ENCODE assay signal across 14 mouse cellular contexts in genomic region chr17:8799296-8799731, GRCm38 (mm10).
A peak's percentile ranks its signal among the peaks of the same experiment; 100 is the strongest.
DNase-seq lines count a peak whose midpoint lies in the region; ATAC-seq and TF ChIP-seq lines count a peak whose summit lies in the region.
"Had no signal": no experiment of that assay in that cellular context is flagged by ENCODE, and none has a peak within 500 bp of the region (broad histone marks: within the 10 kb centered on the region; RNA-seq: fewer than 3 reads in every experiment).

No protein-coding gene starts in this region.

- no peak for ATAC-seq in forebrain, embryonic 11.5 days (replicated peaks; ENCODE audit: low FRiP score)
- ATAC-seq in forebrain, embryonic 16.5 days, result no peak
- no peak for ATAC-seq in kidney, postnatal 0 days (replicated peaks; ENCODE audit: low FRiP score, low read depth)
- ATAC-seq in kidney, embryonic 15.5 days (replicated peaks; ENCODE audit: low FRiP score), result no peak
- ATAC-seq in heart, embryonic 15.5 days (replicated peaks; ENCODE audit: insufficient number of reproducible peaks, insufficient read depth, low FRiP score, low read depth), result no peak
- ATAC-seq: activated CD4-positive, CD25-positive, alpha-beta regulatory T cell, adult 4 months; intestine, embryonic 15.5 days had no signal

- H3K36me3 ChIP-seq in forebrain, embryonic 11.5 days (ENCODE audit: control insufficient read depth, insufficient read depth, low read length), result no peaks in the 10 kb centered on the region
- H3K36me3 ChIP-seq in forebrain, embryonic 16.5 days (ENCODE audit: control insufficient read depth, insufficient read depth), result no peaks in the 10 kb centered on the region
- no peaks in the 10 kb centered on the region for H3K36me3 ChIP-seq in kidney, postnatal 0 days (ENCODE audit: insufficient read depth, low read length)
- H3K36me3 ChIP-seq in kidney, embryonic 15.5 days, result no peaks in the 10 kb centered on the region
- no peaks in the 10 kb centered on the region for H3K36me3 ChIP-seq in heart, embryonic 15.5 days
- H3K36me3 ChIP-seq: G1E; intestine, embryonic 15.5 days; liver, embryonic 15.5 days had no signal

- peak; percentile 62 for DNase-seq in forebrain, embryonic 11.5 days (ENCODE audit: low spot score)
- peak; percentile 38 for DNase-seq in kidney, postnatal 0 days (ENCODE audit: low spot score)
- DNase-seq in brain, embryonic 14.5 days (ENCODE audit: low read depth), result peak; percentile 66
- no peak for DNase-seq in lung, postnatal 25 days (ENCODE audit: low spot score)
- DNase-seq in lung, adult 2 months, result no peak
- DNase-seq: cerebellum, postnatal 14 days had no signal

- peaks cover 34% of the 10 kb centered on the region for H3K27me3 ChIP-seq in forebrain, embryonic 11.5 days (ENCODE audit: control insufficient read depth, insufficient read depth, low read length)
- H3K27me3 ChIP-seq in forebrain, embryonic 16.5 days (replicated peaks; ENCODE audit: control insufficient read depth, insufficient read depth, low read length), result peaks cover 32% of the 10 kb centered on the region
- H3K27me3 ChIP-seq in kidney, postnatal 0 days (ENCODE audit: insufficient read depth, low read length), result peaks cover 45% of the 10 kb centered on the region
- H3K27me3 ChIP-seq in kidney, embryonic 15.5 days, result peaks cover 83% of the 10 kb centered on the region
- peaks cover 87% of the 10 kb centered on the region for H3K27me3 ChIP-seq in heart, embryonic 15.5 days

- no peak for TF ChIP-seq POLR2A in brain, embryonic 14.5 days (IDR thresholded peaks at IDR 0.05; ENCODE audit: borderline replicate concordance, extremely low read depth, insufficient read depth, insufficient read length, poor library complexity, severe bottlenecking)
- TF ChIP-seq POLR2A in lung, adult 2 months (IDR thresholded peaks at IDR 0.05; ENCODE audit: borderline replicate concordance, extremely low read depth, low read depth, low read length), result no peak

- WGBS in forebrain, embryonic 11.5 days, result 1% methylated on average over 10 of the region's 10 CpGs
- 2% methylated on average over 10 of the region's 10 CpGs for WGBS in forebrain, embryonic 16.5 days
- 8% methylated on average over 10 of the region's 10 CpGs for WGBS in kidney, postnatal 0 days
- WGBS in kidney, embryonic 15.5 days, result 1% methylated on average over 10 of the region's 10 CpGs
- WGBS in heart, embryonic 15.5 days, result 6% methylated on average over 10 of the region's 10 CpGs
- WGBS in lung, adult 2 months, result 9% methylated on average over 10 of the region's 10 CpGs

- no peak overlapping the region for H3K4me3 ChIP-seq in forebrain, embryonic 11.5 days (ENCODE audit: low read depth, low read length)
- H3K4me3 ChIP-seq in forebrain, embryonic 16.5 days (replicated peaks; ENCODE audit: low read length), result no peak overlapping the region
- no peak overlapping the region for H3K4me3 ChIP-seq in kidney, postnatal 0 days (replicated peaks; ENCODE audit: low read depth, low read length)
- H3K4me3 ChIP-seq in kidney, embryonic 15.5 days (replicated peaks), result no peak overlapping the region
- peak overlapping the region; percentile 73; the same call in 1 of the 2 replicates for H3K4me3 ChIP-seq in heart, embryonic 15.5 days
- no peak overlapping the region for H3K4me3 ChIP-seq in lung, adult 2 months (replicated peaks; ENCODE audit: extremely low read depth, low read depth, low read length)
- H3K4me3 ChIP-seq: intestine, embryonic 15.5 days; left cerebral cortex, adult 2 months; liver, embryonic 15.5 days had no signal

- no peak for TF ChIP-seq CTCF in kidney, postnatal 0 days (IDR thresholded peaks at IDR 0.05; ENCODE audit: low read depth)
- no peak for TF ChIP-seq CTCF in brain, embryonic 14.5 days (IDR thresholded peaks at IDR 0.05; ENCODE audit: borderline replicate concordance, extremely low read depth, insufficient read depth, insufficient read length)
- no peak for TF ChIP-seq CTCF in lung, adult 2 months (IDR thresholded peaks at IDR 0.05; ENCODE audit: insufficient read depth, low read length)

- H3K9me3 ChIP-seq in forebrain, embryonic 11.5 days (ENCODE audit: control insufficient read depth, low read length), result no peaks in the 10 kb centered on the region
- H3K9me3 ChIP-seq in forebrain, embryonic 16.5 days (ENCODE audit: control insufficient read depth, low read length), result no peaks in the 10 kb centered on the region
- H3K9me3 ChIP-seq in kidney, postnatal 0 days (replicated peaks; ENCODE audit: low read length), result no peaks in the 10 kb centered on the region
- no peaks in the 10 kb centered on the region for H3K9me3 ChIP-seq in kidney, embryonic 15.5 days (replicated peaks)
- no peaks in the 10 kb centered on the region for H3K9me3 ChIP-seq in heart, embryonic 15.5 days (replicated peaks)
- H3K9me3 ChIP-seq: intestine, embryonic 15.5 days; liver, embryonic 15.5 days had no signal

- H3K27ac ChIP-seq in forebrain, embryonic 11.5 days (ENCODE audit: low read depth, low read length), result no peak overlapping the region
- no peak overlapping the region for H3K27ac ChIP-seq in forebrain, embryonic 16.5 days (ENCODE audit: low read length)
- no peak overlapping the region for H3K27ac ChIP-seq in kidney, postnatal 0 days
- H3K27ac ChIP-seq in kidney, embryonic 15.5 days, result no peak overlapping the region
- H3K27ac ChIP-seq in heart, embryonic 15.5 days, result no peak overlapping the region
- H3K27ac ChIP-seq: intestine, embryonic 15.5 days; left cerebral cortex, adult 2 months; liver, embryonic 15.5 days had no signal

- no peak overlapping the region for H3K4me2 ChIP-seq in forebrain, embryonic 11.5 days (ENCODE audit: low read depth, low read length, severe bottlenecking)
- no peak overlapping the region for H3K4me2 ChIP-seq in forebrain, embryonic 16.5 days (ENCODE audit: low read length)
- no peak overlapping the region for H3K4me2 ChIP-seq in kidney, postnatal 0 days (ENCODE audit: low read length)
- no peak overlapping the region for H3K4me2 ChIP-seq in kidney, embryonic 15.5 days
- no peak overlapping the region for H3K4me2 ChIP-seq in heart, embryonic 15.5 days

- peaks cover 10% of the 10 kb centered on the region for H3K4me1 ChIP-seq in forebrain, embryonic 11.5 days (replicated peaks; ENCODE audit: control insufficient read depth, insufficient read depth, low read length)
- H3K4me1 ChIP-seq in forebrain, embryonic 16.5 days (replicated peaks; ENCODE audit: control insufficient read depth, insufficient read depth, low read length), result peaks cover 23% of the 10 kb centered on the region
- peaks cover 17% of the 10 kb centered on the region; the same call in 1 of the 2 replicates for H3K4me1 ChIP-seq in kidney, postnatal 0 days (replicated peaks; ENCODE audit: insufficient read depth, low read length)
- H3K4me1 ChIP-seq in kidney, embryonic 15.5 days, result peaks cover 32% of the 10 kb centered on the region
- peaks cover 32% of the 10 kb centered on the region for H3K4me1 ChIP-seq in heart, embryonic 15.5 days (replicated peaks)
- H3K4me1 ChIP-seq in lung, adult 2 months (ENCODE audit: control insufficient read depth, insufficient read depth, low read length), result 0 out of 2 replicates have a peak, but pooled peaks cover 2% of the 10 kb centered on the region

- H3K9ac ChIP-seq in forebrain, embryonic 11.5 days (ENCODE audit: low read length), result no peak overlapping the region
- H3K9ac ChIP-seq in forebrain, embryonic 16.5 days (replicated peaks; ENCODE audit: low read depth, low read length), result no peak overlapping the region
- H3K9ac ChIP-seq in kidney, postnatal 0 days (ENCODE audit: low read depth, low read length), result no peak overlapping the region
- H3K9ac ChIP-seq in kidney, embryonic 15.5 days, result no peak overlapping the region
- no peak overlapping the region for H3K9ac ChIP-seq in heart, embryonic 15.5 days
- H3K9ac ChIP-seq: intestine, embryonic 15.5 days; liver, embryonic 15.5 days had no signal

Comparison
In these comparisons a context has a peak if more than half of its experiments do, and no peak if none do; other contexts are left out.
1. DNase-seq: peak in forebrain, embryonic 11.5 days (single experiment), kidney, postnatal 0 days (single experiment) and brain, embryonic 14.5 days (single experiment); none in lung, postnatal 25 days (single experiment) and lung, adult 2 months (single experiment).